Mouse (Mus musculus) midbrain, postnatal 0 days (tissue): ENCODE measurements around the gene Cd320. TPM values are rescaled to one million over a fixed set of nuclear protein-coding genes. Genes with fewer than 3 reads are reported as not detected.
"Not testable (repeated sequence)": the region's sequence is repeated elsewhere in the genome, so short reads cannot be mapped to it uniquely, and the experiment has no call there.

Source experiments
- ATAC-seq: fragments of 200-750 bp; cut with Nextera tagmentation; 2 replicates; pipeline ENCODE4 v1.8.0; 2017; ENCODE audit warnings: moderate number of reproducible peaks, mild to moderate bottlenecking, moderate TSS enrichment, moderate library complexity; ENCODE audit not compliant: low FRiP score
- DNase-seq: peaks from one replicate; pipeline ENCODE4 v3.0.0-alpha.2; 2015; ENCODE audit warnings: low spot score
- H3K27ac ChIP-seq: fragments of 300-500 bp; sonication (generic); 2 replicates; pipeline ENCODE4 v1.5.1; 2014; ENCODE audit warnings: low read depth, mild to moderate bottlenecking, low read length, mixed read lengths
- H3K27me3 ChIP-seq: fragments of 300-500 bp; sonication (generic); 2 replicates; pipeline ENCODE4 v1.6.1; 2014; ENCODE audit warnings: low read length, control low read depth, mixed read lengths; ENCODE audit not compliant: insufficient read depth
- H3K36me3 ChIP-seq: fragments of 300-500 bp; sonication (generic); 2 replicates; pipeline ENCODE4 v1.6.1; 2014; ENCODE audit warnings: low read length, control low read depth, mixed read lengths; ENCODE audit not compliant: insufficient read depth
- H3K4me1 ChIP-seq: fragments of 300-500 bp; sonication (generic); 2 replicates; pipeline ENCODE4 v1.6.1; 2014; ENCODE audit warnings: mild to moderate bottlenecking, control low read depth, antibody characterized with exemption, low read length, mixed read lengths; ENCODE audit not compliant: insufficient read depth
- H3K4me2 ChIP-seq: fragments of 300-500 bp; sonication (generic); 2 replicates; pipeline ENCODE4 v1.6.1; 2014; ENCODE audit warnings: low read depth, mild to moderate bottlenecking, low read length, mixed read lengths; ENCODE audit not compliant: poor library complexity, severe bottlenecking
- H3K4me3 ChIP-seq: fragments of 300-500 bp; sonication (generic); 2 replicates; pipeline ENCODE4 v1.5.1; 2014; ENCODE audit warnings: low read depth, mild to moderate bottlenecking, low read length, moderate library complexity
- H3K9ac ChIP-seq: fragments of 300-500 bp; sonication (generic); replicated peaks from 2 replicates; pipeline ENCODE4 v1.6.1; 2014; ENCODE audit warnings: mild to moderate bottlenecking, low read length, moderate library complexity, mixed read lengths; ENCODE audit not compliant: poor library complexity, severe bottlenecking
- H3K9me3 ChIP-seq: fragments of 300-500 bp; sonication (generic); 2 replicates; pipeline ENCODE4 v1.6.1; 2016; ENCODE audit warnings: low read length, control low read depth
- CTCF ChIP-seq: IDR thresholded peaks from 2 replicates; pipeline ENCODE4 v1.5.1; 2016; ENCODE audit warnings: antibody characterized with exemption, mild to moderate bottlenecking
- WGBS: fragments of 180-500 bp; shearing (Covaris S2); extraction: QIAGEN DNeasy Blood & Tissue Kit; methylation state at CpG from one replicate; pipeline ENCODE4 v1.1.7; 2014; 5-methylcytosine and 5-hydroxymethylcytosine counted together
- polyA plus RNA-seq: library from polyadenylated mRNA; unstranded; fragments of >200 nt; fragmentation: Nextera tagmentation; extraction: Ambion mirVana; gene quantifications from 2 replicates; pipeline ENCODE4 v1.2.1, GENCODE M21; 2015
- total RNA-seq: library from RNA; depleted of rRNA; stranded (reverse); fragments of >200 nt; gene quantifications from 2 replicates; pipeline ENCODE4 v1.2.3, GENCODE M21; 2014

Gene Cd320
- total and polyA plus RNA-seq, 2 experiments from 2014 or later, result 26.7 to 46.8 TPM

DNA sequence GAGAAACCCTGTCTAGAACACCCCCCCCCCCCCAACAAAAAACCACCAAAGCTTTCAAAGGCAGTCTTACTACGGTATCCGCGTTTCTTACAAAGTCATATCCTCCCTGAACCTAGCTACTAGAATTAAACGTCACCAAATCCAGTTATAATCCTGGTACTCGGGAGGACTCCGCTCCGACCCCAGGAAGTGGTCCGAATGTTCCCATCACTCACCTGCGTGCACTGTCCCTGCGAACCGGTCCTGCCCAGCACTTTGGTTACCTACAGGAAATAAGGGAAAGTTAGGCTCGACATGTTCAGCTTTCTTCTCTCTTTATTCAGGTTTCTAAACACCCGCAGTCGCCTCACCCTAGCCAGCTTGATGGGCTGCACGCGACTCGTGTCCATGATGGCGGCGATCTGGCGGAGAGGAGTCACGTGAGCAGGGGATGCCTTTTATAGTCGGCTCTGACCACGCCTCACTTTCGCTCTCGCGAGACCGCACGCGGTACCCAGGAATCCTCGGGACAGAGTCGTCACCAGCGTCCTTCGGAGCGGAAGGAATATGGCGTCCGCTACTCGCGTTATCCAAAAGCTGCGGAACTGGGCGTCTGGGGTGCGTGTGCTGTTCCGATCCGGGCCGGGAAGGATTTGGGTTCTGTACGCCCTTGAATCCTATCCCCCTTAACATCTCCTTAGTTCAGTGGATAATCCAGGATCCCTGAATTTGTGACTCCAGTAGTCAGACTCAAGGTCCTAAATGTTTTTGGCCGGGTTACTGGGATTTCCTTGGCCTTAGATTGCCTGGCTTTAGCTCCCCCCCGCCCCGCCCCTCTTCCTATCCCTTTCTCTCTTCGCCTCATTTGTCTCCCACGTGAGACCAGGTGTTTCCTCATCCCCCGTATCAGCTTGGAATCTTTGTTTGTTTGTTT, 18.6 kb upstream of the Cd320 start, which contains the start of the genes Rps28 and Ndufa7:
Gene Rps28 (minus strand): TSS at position 479 of the 913 bp plus-strand sequence.
Gene Ndufa7 (plus strand): TSS at position 489 of the 913 bp plus-strand sequence.
- H3K36me3 ChIP-seq, result peaks cover 15% of the 10 kb centered on the region
- peak; percentile 2; the same call in 1 of the 2 replicates for TF ChIP-seq CTCF
- H3K4me2 ChIP-seq, result peak within 1 kb of the TSS; percentile 86
- peak within 1 kb of the TSS; percentile 51 for H3K4me3 ChIP-seq
- ATAC-seq (peak; percentile 95), DNase-seq (peak; percentile 98)
- no peaks in the 10 kb centered on the region for H3K9me3 ChIP-seq
- peak within 1 kb of the TSS; percentile 74 for H3K9ac ChIP-seq
- peak within 1 kb of the TSS; percentile 85 for H3K27ac ChIP-seq
- WGBS, result under 1% methylated on average over 51 of the region's 51 CpGs
- peaks cover 18% of the 10 kb centered on the region; the same call in 1 of the 2 replicates for H3K4me1 ChIP-seq
- H3K27me3 ChIP-seq, result no peaks in the 10 kb centered on the region

DNA sequence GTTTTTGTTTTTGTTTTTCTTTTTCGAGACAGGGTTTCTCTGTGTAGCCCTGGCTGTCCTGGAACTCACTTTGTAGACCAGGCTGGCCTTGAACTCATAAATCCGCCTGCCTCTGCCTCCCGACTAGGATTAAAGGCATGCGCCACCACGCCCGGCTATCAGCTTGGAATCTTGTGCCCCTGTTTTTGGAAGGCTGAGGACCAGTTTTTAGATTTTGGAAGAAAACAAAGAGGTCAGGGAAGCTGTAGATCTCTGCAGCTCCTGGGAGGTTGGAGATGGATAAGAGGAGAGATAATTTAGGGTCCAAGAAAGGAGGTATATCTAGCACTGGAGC, 17.9 kb upstream of the Cd320 start:
- not testable (repeated sequence) for H3K9me3 ChIP-seq, H3K27me3 ChIP-seq, ATAC-seq, DNase-seq
- H3K9ac ChIP-seq, result peak overlapping the region; percentile 74
- H3K36me3 ChIP-seq, result peaks cover 17% of the 10 kb centered on the region
- H3K4me1 ChIP-seq, result peaks cover 18% of the 10 kb centered on the region; the same call in 1 of the 2 replicates
- peak overlapping the region; percentile 51 for H3K4me3 ChIP-seq
- peak overlapping the region; percentile 85 for H3K27ac ChIP-seq
- peak overlapping the region; percentile 63 for H3K4me2 ChIP-seq
- 4% methylated on average over 6 of the region's 6 CpGs for WGBS

- TF ChIP-seq CTCF, result no peak
- H3K9ac ChIP-seq, result no peak overlapping the region
- 86% methylated on average over 8 of the region's 8 CpGs for WGBS
- 0 out of 2 replicates have a peak overlapping the region, but pooled peaks have one; percentile 85 for H3K27ac ChIP-seq
- peak overlapping the region; percentile 63 for H3K4me2 ChIP-seq
- ATAC-seq (no peak), DNase-seq (no peak)
- no peaks in the 10 kb centered on the region for H3K27me3 ChIP-seq
- peak overlapping the region; percentile 51; the same call in 1 of the 2 replicates for H3K4me3 ChIP-seq
- H3K9me3 ChIP-seq, result no peaks in the 10 kb centered on the region
- peaks cover 18% of the 10 kb centered on the region; the same call in 1 of the 2 replicates for H3K4me1 ChIP-seq
- peaks cover 20% of the 10 kb centered on the region for H3K36me3 ChIP-seq
Measured at GRCm38 (mm10) chr17:33825462-33825861, 17.4 kb upstream of the Cd320 start.

DNA sequence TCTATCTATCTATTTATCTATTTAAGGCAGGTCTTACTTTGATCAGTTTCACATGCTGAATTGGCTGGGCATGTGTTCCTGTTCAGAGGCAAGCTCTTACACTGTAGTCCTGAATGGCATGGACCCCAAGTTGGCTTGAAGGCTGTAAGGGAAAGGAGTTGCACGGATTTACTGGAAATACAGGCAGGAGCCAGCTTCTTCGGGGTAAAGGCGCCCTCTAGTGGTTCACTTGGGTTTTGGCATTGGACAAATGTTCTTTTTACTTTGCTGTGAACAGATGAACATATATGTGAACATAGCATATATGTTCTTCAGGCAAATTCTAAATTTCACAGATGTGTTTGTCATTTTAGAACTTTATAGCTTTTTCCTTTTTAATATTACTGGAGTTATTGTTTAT, 16.0 kb upstream of the Cd320 start:
- Histone ChIP-seq H3K36me3 (peaks cover 19% of the 10 kb centered on the region), H3K27ac (no peak overlapping the region), H3K9ac (no peak overlapping the region), H3K4me2 (no peak overlapping the region), H3K4me1 (peaks cover 18% of the 10 kb centered on the region; the same call in 1 of the 2 replicates), H3K9me3 (no peaks in the 10 kb centered on the region), H3K4me3 (no peak overlapping the region), H3K27me3 (no peaks in the 10 kb centered on the region)
- WGBS, result 0% methylated on average over 3 of the region's 3 CpGs
- peak; percentile 96 for TF ChIP-seq CTCF
- DNase-seq (peak; percentile 83), ATAC-seq (no peak)

- no peak overlapping the region for H3K9ac ChIP-seq
- WGBS, result 56% methylated on average over 2 of the region's 2 CpGs
- no peak for DNase-seq
Measured at GRCm38 (mm10) chr17:33828892-33829291, 14.0 kb upstream of the Cd320 start.

DNA sequence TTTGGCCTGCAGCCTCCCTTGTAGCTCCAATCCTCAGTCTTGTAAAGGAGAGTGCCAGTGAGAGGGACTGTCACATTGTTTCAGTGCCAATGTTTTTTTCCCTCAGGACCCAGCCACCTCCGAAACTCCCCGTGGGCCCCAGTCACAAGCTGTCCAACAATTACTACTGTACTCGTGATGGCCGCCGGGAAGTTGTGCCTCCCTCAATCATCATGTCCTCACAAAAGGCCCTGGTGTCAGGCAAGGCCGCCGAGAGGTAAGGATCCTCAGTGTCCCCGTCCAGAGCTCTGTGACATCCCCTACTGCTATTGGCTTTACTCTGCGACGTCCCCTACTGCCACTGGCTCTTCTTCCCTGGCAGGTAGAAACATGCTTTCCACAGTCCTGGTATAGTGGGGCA, 13.3 kb upstream of the Cd320 start:
- Histone ChIP-seq H3K4me1 (peaks cover 7% of the 10 kb centered on the region; the same call in 1 of the 2 replicates), H3K36me3 (peaks cover 28% of the 10 kb centered on the region), H3K4me3 (no peak overlapping the region), H3K9me3 (no peaks in the 10 kb centered on the region), H3K4me2 (no peak overlapping the region), H3K9ac (no peak overlapping the region), H3K27ac (no peak overlapping the region), H3K27me3 (no peaks in the 10 kb centered on the region)
- ATAC-seq (no peak), DNase-seq (no peak)
- WGBS, result 88% methylated on average over 10 of the region's 10 CpGs
- TF ChIP-seq CTCF, result no peak

More at GRCm38 (mm10) chr17:33828892-33829291, 14.0 kb upstream of the Cd320 start:
- Histone ChIP-seq H3K36me3 (peaks cover 21% of the 10 kb centered on the region), H3K4me3 (no peak overlapping the region), H3K27ac (no peak overlapping the region), H3K4me2 (no peak overlapping the region), H3K9me3 (no peaks in the 10 kb centered on the region), H3K4me1 (peaks cover 7% of the 10 kb centered on the region; the same call in 1 of the 2 replicates), H3K27me3 (no peaks in the 10 kb centered on the region)
- TF ChIP-seq CTCF, result no peak
- no peak for ATAC-seq
